Mouse (Mus musculus) C2C12 (cell line): ENCODE results near the gene Trim14.

ENCODE experiments used
- CTCF ChIP-seq: IDR thresholded peaks from one replicate; pipeline ENCODE4 v1.5.1; 2011; ENCODE audit not compliant: control insufficient read depth, insufficient read depth, insufficient read length
- MYOD1 ChIP-seq: IDR thresholded peaks from one replicate; pipeline ENCODE4 v1.6.1; 2011; ENCODE audit warnings: low read depth; ENCODE audit not compliant: control insufficient read depth, insufficient read length

DNA sequence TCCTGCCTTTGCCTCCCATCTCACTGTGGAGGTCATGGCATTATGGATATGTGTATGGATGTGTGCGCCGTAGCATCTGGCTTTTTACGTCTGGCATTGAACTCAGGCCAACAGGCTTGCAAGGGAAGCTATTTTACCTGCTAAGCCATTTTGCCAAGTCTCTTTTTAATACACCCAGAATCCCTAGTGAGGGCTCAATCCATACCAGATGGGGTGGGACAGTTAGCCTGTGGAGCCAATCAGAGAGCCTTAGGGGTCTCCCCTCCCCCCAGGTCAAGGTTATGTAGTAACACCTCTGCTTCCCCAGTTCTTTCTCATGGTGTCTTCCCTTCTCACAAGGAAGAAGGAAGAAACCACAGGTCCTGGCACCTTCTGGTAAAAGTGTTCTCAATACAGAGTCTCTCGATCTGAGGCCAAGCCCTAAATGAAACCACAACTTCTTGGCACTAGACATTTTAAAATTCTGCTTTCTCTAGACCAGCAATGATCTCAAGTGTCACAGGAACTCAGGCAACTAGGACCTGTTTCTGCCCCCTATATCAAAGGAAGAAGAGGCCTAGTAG, 29.5 kb upstream of the Trim14 start:
- no peak for TF ChIP-seq CTCF
- TF ChIP-seq MYOD1, result no peak
